27 mouse cellular contexts compared by ENCODE assay signal in genomic region chr3:57426351-57426750, GRCm38 (mm10). TPM values are rescaled to one million over a fixed set of nuclear protein-coding genes. Genes with fewer than 3 reads are reported as not detected.
A peak's percentile ranks its signal among the peaks of the same experiment; 100 is the strongest.
DNase-seq lines count a peak whose midpoint lies in the region; ATAC-seq lines count a peak whose summit lies in the region.
"Had no signal": no experiment of that assay in that cellular context is flagged by ENCODE, and none has a peak within 500 bp of the region (broad histone marks: within the 10 kb centered on the region; RNA-seq: fewer than 3 reads in every experiment).

No protein-coding gene starts in this region.

- H3K4me3 ChIP-seq in heart, embryonic 13.5 days = no peak overlapping the region
- no peak overlapping the region for H3K4me3 ChIP-seq in heart, embryonic 10.5 days
- H3K4me3 ChIP-seq in intestine, embryonic 15.5 days (replicated peaks) = no peak overlapping the region
- H3K4me3 ChIP-seq in liver, embryonic 16.5 days (ENCODE audit: low read depth, low read length) = peak overlapping the region; percentile 35
- H3K4me3 ChIP-seq: forebrain, embryonic 12.5 days; hindbrain, embryonic 10.5 days had no signal

- ATAC-seq in heart, embryonic 13.5 days (ENCODE audit: extremely low read depth, insufficient number of reproducible peaks, low FRiP score, low TSS enrichment) = no peak
- ATAC-seq in intestine, embryonic 15.5 days = no peak
- no peak for ATAC-seq in liver, embryonic 16.5 days (ENCODE audit: low read depth)
- no peak for ATAC-seq in inflammation-experienced regulatory T-cells, adult 6 months
- ATAC-seq: activated CD4-positive, CD25-positive, alpha-beta regulatory T cell, adult 4 months; hindbrain, embryonic 16.5 days had no signal

- H3K4me2 ChIP-seq in heart, embryonic 13.5 days = no peak overlapping the region
- peak overlapping the region; percentile 24 for H3K4me2 ChIP-seq in intestine, embryonic 15.5 days (replicated peaks)
- H3K4me2 ChIP-seq in liver, embryonic 16.5 days (ENCODE audit: low read depth, low read length) = peak overlapping the region; percentile 41; the same call in 1 of the 2 replicates
- H3K4me2 ChIP-seq: forebrain, embryonic 12.5 days; midbrain, embryonic 11.5 days had no signal

- H3K27ac ChIP-seq in heart, embryonic 13.5 days (replicated peaks) = peak overlapping the region; percentile 48
- no peak overlapping the region for H3K27ac ChIP-seq in heart, embryonic 10.5 days
- no peak overlapping the region for H3K27ac ChIP-seq in intestine, embryonic 15.5 days
- no peak overlapping the region for H3K27ac ChIP-seq in liver, embryonic 16.5 days (ENCODE audit: low read length)
- H3K27ac ChIP-seq: forebrain, embryonic 12.5 days; hindbrain, embryonic 10.5 days had no signal

- no peak overlapping the region for H3K9ac ChIP-seq in heart, embryonic 13.5 days
- H3K9ac ChIP-seq in intestine, embryonic 15.5 days = no peak overlapping the region
- H3K9ac ChIP-seq in liver, embryonic 16.5 days (ENCODE audit: low read depth, low read length) = 0 out of 2 replicates have a peak overlapping the region, but pooled peaks have one; percentile 2
- H3K9ac ChIP-seq: forebrain, embryonic 12.5 days had no signal

- peaks cover 58% of the 10 kb centered on the region for H3K4me1 ChIP-seq in heart, embryonic 13.5 days
- H3K4me1 ChIP-seq in heart, embryonic 10.5 days = peaks cover 4% of the 10 kb centered on the region; the same call in 1 of the 2 replicates
- H3K4me1 ChIP-seq in intestine, embryonic 15.5 days (replicated peaks) = no peaks in the 10 kb centered on the region; the same call in 1 of the 2 replicates
- H3K4me1 ChIP-seq in liver, embryonic 16.5 days (ENCODE audit: control insufficient read depth, low read depth, low read length) = no peaks in the 10 kb centered on the region
- H3K4me1 ChIP-seq: forebrain, embryonic 12.5 days had no signal

- no peak for DNase-seq in heart, embryonic 10.5 days (ENCODE audit: low spot score)
- peak; percentile 31 for DNase-seq in NIH3T3 (ENCODE audit: low read depth)
- DNase-seq in ovary, postnatal 10 days (ENCODE audit: low spot score) = no peak
- DNase-seq: adrenal gland, adult 8-10 months; B cell, adult 2 months; cerebellum, adult 18-20 months; gastrocnemius, postnatal 25 days; kidney, adult 2 months; kidney, postnatal 10 days; lung, adult 2 months; lung, postnatal 14 days; spleen, adult 18-20 months; thymus, postnatal 14 days had no signal

- no peaks in the 10 kb centered on the region for H3K27me3 ChIP-seq in heart, embryonic 13.5 days (replicated peaks)
- no peaks in the 10 kb centered on the region for H3K27me3 ChIP-seq in heart, embryonic 10.5 days (ENCODE audit: insufficient read depth, poor library complexity, severe bottlenecking)
- no peaks in the 10 kb centered on the region for H3K27me3 ChIP-seq in intestine, embryonic 15.5 days (replicated peaks)
- no peaks in the 10 kb centered on the region for H3K27me3 ChIP-seq in liver, embryonic 16.5 days (ENCODE audit: control insufficient read depth, insufficient read depth, low read depth, low read length)
- H3K27me3 ChIP-seq: CH12.LX; forebrain, embryonic 12.5 days had no signal

- no peaks in the 10 kb centered on the region for H3K36me3 ChIP-seq in heart, embryonic 13.5 days
- H3K36me3 ChIP-seq in heart, embryonic 10.5 days = no peaks in the 10 kb centered on the region
- H3K36me3 ChIP-seq in intestine, embryonic 15.5 days = no peaks in the 10 kb centered on the region
- H3K36me3 ChIP-seq in liver, embryonic 16.5 days (ENCODE audit: control insufficient read depth, insufficient read depth) = no peaks in the 10 kb centered on the region
- H3K36me3 ChIP-seq: forebrain, embryonic 12.5 days; G1E; hindbrain, embryonic 10.5 days had no signal

- no peaks in the 10 kb centered on the region for H3K9me3 ChIP-seq in heart, embryonic 13.5 days
- no peaks in the 10 kb centered on the region for H3K9me3 ChIP-seq in heart, embryonic 10.5 days
- no peaks in the 10 kb centered on the region for H3K9me3 ChIP-seq in intestine, embryonic 15.5 days
- H3K9me3 ChIP-seq in liver, embryonic 16.5 days (replicated peaks; ENCODE audit: control insufficient read depth, low read length) = no peaks in the 10 kb centered on the region
- H3K9me3 ChIP-seq: forebrain, embryonic 12.5 days; hindbrain, embryonic 10.5 days had no signal

- WGBS in heart, embryonic 13.5 days = 86% methylated on average over 11 of the region's 11 CpGs
- 84% methylated on average over 11 of the region's 11 CpGs for WGBS in heart, embryonic 10.5 days
- WGBS in intestine, embryonic 15.5 days = 75% methylated on average over 11 of the region's 11 CpGs
- WGBS in liver, embryonic 16.5 days (ENCODE audit: insufficient replicate concordance) = 65% methylated on average over 11 of the region's 11 CpGs

RNA-seq across cellular contexts. Expression of gene Tm4sf4, which starts 1.2 kb away (rescaled TPM):
- 0.70 and 1.4 TPM in 2 replicates for polyA plus RNA-seq in heart, embryonic 13.5 days (2015; fragmentation: Nextera tagmentation; extraction: Ambion mirVana)
- polyA plus RNA-seq in heart, embryonic 10.5 days (2016; fragmentation: Nextera tagmentation; extraction: Ambion mirVana) = 0.28 and 1.5 TPM in 2 replicates
- polyA plus RNA-seq in intestine, embryonic 15.5 days (2015; fragmentation: Nextera tagmentation; extraction: Ambion mirVana) = 44.0 and 44.9 TPM in 2 replicates
- polyA plus RNA-seq in liver, embryonic 16.5 days (2015; fragmentation: Nextera tagmentation; extraction: Ambion mirVana) = 96.1 and 98.8 TPM in 2 replicates
- polyA plus RNA-seq in inflammation-experienced regulatory T-cells, adult 6 months (2017; shearing (Covaris generic)) = not detected
- polyA plus RNA-seq: activated CD4-positive, CD25-positive, alpha-beta regulatory T cell, adult 4 months; cortical plate, adult 2 months; embryonic facial prominence, embryonic 11.5 days; forebrain, embryonic 12.5 days; G1E; limb, embryonic 11.5 days had no signal

Comparison
In these comparisons a context has a peak if more than half of its experiments do, and no peak if none do; other contexts are left out.
1. RNA of gene Tm4sf4, which starts 1.2 kb away (polyA plus RNA-seq): 96.1 to 98.8 TPM in liver, embryonic 16.5 days and 44.0 to 44.9 TPM in intestine, embryonic 15.5 days; 0.28 to 1.5 TPM in heart, embryonic 10.5 days, 0.70 to 1.4 TPM in heart, embryonic 13.5 days and not detected in inflammation-experienced regulatory T-cells, adult 6 months; every median in the first group is over 10 times any median in the second.